Mouse (Mus musculus) kidney, adult 2 months (tissue): ENCODE measurements around the gene Zmiz1.

Source experiments
- CTCF ChIP-seq: fragments of 200-500 bp; conservative IDR thresholded peaks from 2 replicates; pipeline ENCODE4 v1.5.1; 2011; ENCODE audit warnings: low read depth, mild to moderate bottlenecking, control low read depth, low read length, moderate library complexity, mixed read lengths; ENCODE audit not compliant: insufficient read depth, insufficient read length
- POLR2A ChIP-seq: fragments of 200-500 bp; IDR thresholded peaks from one replicate; pipeline ENCODE4 v1.6.1; 2011; ENCODE audit warnings: low read depth, low read length, control low read depth

DNA sequence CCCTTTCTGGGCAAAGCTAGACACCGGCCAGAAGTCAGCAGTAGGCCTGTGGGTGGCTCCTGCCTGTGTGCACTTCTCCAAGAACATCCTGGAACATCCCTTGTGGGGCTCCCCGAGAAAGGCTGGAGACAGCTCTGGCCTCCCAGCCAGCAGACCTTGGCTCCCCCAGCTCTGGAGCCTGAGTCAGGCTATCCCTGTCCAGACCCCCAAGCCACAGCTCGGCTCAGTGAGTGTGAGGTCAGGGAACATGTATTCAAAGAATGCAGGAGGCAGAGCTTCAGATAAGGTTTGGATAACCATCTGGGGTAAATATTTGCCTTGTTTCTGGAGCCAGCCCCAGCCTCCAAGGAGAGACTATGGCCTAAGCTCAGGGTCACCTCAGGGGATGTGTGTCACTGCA is 74.0 kb downstream of the Zmiz1 start:
- no peak for TF ChIP-seq CTCF
- no peak for TF ChIP-seq POLR2A
